Mouse (Mus musculus) intestine, postnatal 0 days (tissue): ENCODE data around the gene Ptpn1. TPM values are rescaled to one million over a fixed set of nuclear protein-coding genes. Genes with fewer than 3 reads are reported as not detected.

Experiments
- ATAC-seq: fragments of 200-750 bp; cut with Nextera tagmentation; 2 replicates; pipeline ENCODE4 v1.8.0; 2017; ENCODE audit warnings: mild to moderate bottlenecking, moderate TSS enrichment, moderate library complexity
- H3K27ac ChIP-seq: fragments of 300-500 bp; sonication (generic); 2 replicates; pipeline ENCODE4 v1.5.1; 2014; ENCODE audit warnings: mild to moderate bottlenecking, low read depth, low read length, moderate library complexity
- H3K27me3 ChIP-seq: fragments of 300-500 bp; sonication (generic); replicated peaks from 2 replicates; pipeline ENCODE4 v1.6.1; 2014; ENCODE audit warnings: low read length, mixed read lengths; ENCODE audit not compliant: control insufficient read depth, insufficient read depth
- H3K36me3 ChIP-seq: fragments of 300-500 bp; sonication (generic); 2 replicates; pipeline ENCODE4 v1.6.1; 2014; ENCODE audit warnings: mild to moderate bottlenecking, moderate library complexity; ENCODE audit not compliant: control insufficient read depth, insufficient read depth
- H3K4me1 ChIP-seq: fragments of 300-500 bp; sonication (generic); replicated peaks from 2 replicates; pipeline ENCODE4 v1.6.1; 2014; ENCODE audit warnings: antibody characterized with exemption, low read length, mixed read lengths; ENCODE audit not compliant: control insufficient read depth, insufficient read depth
- H3K4me2 ChIP-seq: fragments of 300-500 bp; sonication (generic); replicated peaks from 2 replicates; pipeline ENCODE4 v1.6.1; 2014; ENCODE audit warnings: low read depth, mild to moderate bottlenecking, moderate library complexity
- H3K4me3 ChIP-seq: fragments of 300-500 bp; sonication (generic); 2 replicates; pipeline ENCODE4 v1.5.1; 2014; ENCODE audit warnings: low read depth, low read length
- H3K9ac ChIP-seq: fragments of 300-500 bp; sonication (generic); 2 replicates; pipeline ENCODE4 v1.6.1; 2014; ENCODE audit warnings: mild to moderate bottlenecking, low read depth, low read length
- H3K9me3 ChIP-seq: fragments of 300-500 bp; sonication (generic); 2 replicates; pipeline ENCODE4 v1.6.1; 2016; ENCODE audit warnings: mixed run types; ENCODE audit not compliant: control insufficient read depth
- CTCF ChIP-seq: sonication (generic); IDR thresholded peaks from 2 replicates; pipeline ENCODE4 v1.5.1; 2016; ENCODE audit warnings: low read depth, mild to moderate bottlenecking, control low read depth, antibody characterized with exemption, moderate library complexity
- WGBS: fragments of 180-500 bp; shearing (Covaris S2); extraction: QIAGEN DNeasy Blood & Tissue Kit; methylation state at CpG from one replicate; pipeline ENCODE4 v1.1.7; 2014; 5-methylcytosine and 5-hydroxymethylcytosine counted together
- polyA plus RNA-seq: library from polyadenylated mRNA; unstranded; fragments of >200 nt; fragmentation: Nextera tagmentation; extraction: Ambion mirVana; gene quantifications from 2 replicates; pipeline ENCODE4 v1.2.1, GENCODE M21; 2015

Gene Ptpn1
- polyA plus RNA-seq, 1 experiment from 2014 or later = 30.5 TPM

- H3K27ac ChIP-seq = no peak overlapping the region
- no peaks in the 10 kb centered on the region for H3K27me3 ChIP-seq
- ATAC-seq = no peak
- 58% methylated on average over 4 of the region's 4 CpGs for WGBS
- H3K9ac ChIP-seq = no peak overlapping the region
- TF ChIP-seq CTCF = no peak
- H3K4me2 ChIP-seq = no peak overlapping the region
- H3K4me3 ChIP-seq = no peak overlapping the region
- H3K4me1 ChIP-seq = peaks cover 14% of the 10 kb centered on the region
- no peaks in the 10 kb centered on the region for H3K9me3 ChIP-seq
- no peaks in the 10 kb centered on the region for H3K36me3 ChIP-seq
Measured at GRCm38 (mm10) chr2:168002188-168002587, 70.3 kb downstream of the Ptpn1 start.

GRCm38 (mm10) chr2:168002884-168003283 is 71.0 kb downstream of the Ptpn1 start:
- TF ChIP-seq CTCF = no peak
- Histone ChIP-seq H3K9ac (no peak overlapping the region; the same call in 1 of the 2 replicates), H3K4me3 (no peak overlapping the region), H3K27me3 (no peaks in the 10 kb centered on the region), H3K36me3 (no peaks in the 10 kb centered on the region), H3K27ac (no peak overlapping the region), H3K9me3 (no peaks in the 10 kb centered on the region), H3K4me1 (peaks cover 14% of the 10 kb centered on the region), H3K4me2 (no peak overlapping the region)
- 73% methylated on average over 2 of the region's 2 CpGs for whole genome bisulfite sequencing
- ATAC-seq = no peak

GRCm38 (mm10) chr2:168003431-168003830 is 71.6 kb downstream of the Ptpn1 start:
- no peak for TF ChIP-seq CTCF
- peaks cover 14% of the 10 kb centered on the region for H3K4me1 ChIP-seq
- no peak for ATAC-seq
- H3K27me3 ChIP-seq = no peaks in the 10 kb centered on the region
- no peak overlapping the region; the same call in 1 of the 2 replicates for H3K9ac ChIP-seq
- no peaks in the 10 kb centered on the region for H3K36me3 ChIP-seq
- no peaks in the 10 kb centered on the region for H3K9me3 ChIP-seq
- H3K27ac ChIP-seq = no peak overlapping the region
- H3K4me2 ChIP-seq = no peak overlapping the region
- H3K4me3 ChIP-seq = no peak overlapping the region
- 42% methylated on average over 12 of the region's 12 CpGs for WGBS

- no peak for ATAC-seq
- Histone ChIP-seq H3K36me3 (no peaks in the 10 kb centered on the region), H3K9ac (no peak overlapping the region), H3K9me3 (no peaks in the 10 kb centered on the region), H3K27me3 (no peaks in the 10 kb centered on the region), H3K4me1 (peaks cover 14% of the 10 kb centered on the region), H3K4me3 (no peak overlapping the region), H3K4me2 (no peak overlapping the region), H3K27ac (no peak overlapping the region)
- 55% methylated on average over 2 of the region's 2 CpGs for WGBS
- peak; percentile 61 for TF ChIP-seq CTCF
Measured at GRCm38 (mm10) chr2:168004369-168004768, 72.5 kb downstream of the Ptpn1 start.

- H3K27ac ChIP-seq = no peak overlapping the region
Measured at GRCm38 (mm10) chr2:168005005-168005404, 73.1 kb downstream of the Ptpn1 start.

GRCm38 (mm10) chr2:168005616-168006015 is 73.8 kb downstream of the Ptpn1 start:
- H3K36me3 ChIP-seq = no peaks in the 10 kb centered on the region
- ATAC-seq = peak; percentile 55
- H3K4me3 ChIP-seq = no peak overlapping the region
- H3K27me3 ChIP-seq = no peaks in the 10 kb centered on the region
- H3K9me3 ChIP-seq = no peaks in the 10 kb centered on the region
- TF ChIP-seq CTCF = no peak
- peak overlapping the region; percentile 62 for H3K27ac ChIP-seq
- peaks cover 14% of the 10 kb centered on the region for H3K4me1 ChIP-seq
- WGBS = 29% methylated on average over 3 of the region's 3 CpGs
- no peak overlapping the region for H3K9ac ChIP-seq
- H3K4me2 ChIP-seq = no peak overlapping the region

More at GRCm38 (mm10) chr2:168005005-168005404, 73.1 kb downstream of the Ptpn1 start:
- Histone ChIP-seq H3K9me3 (no peaks in the 10 kb centered on the region), H3K9ac (no peak overlapping the region), H3K4me3 (no peak overlapping the region), H3K4me1 (peaks cover 14% of the 10 kb centered on the region), H3K4me2 (no peak overlapping the region), H3K36me3 (no peaks in the 10 kb centered on the region), H3K27me3 (no peaks in the 10 kb centered on the region)
- ATAC-seq = peak; percentile 40
- no peak for TF ChIP-seq CTCF
- 40% methylated on average over 3 of the region's 3 CpGs for WGBS

GRCm38 (mm10) chr2:168006489-168006888 is 74.6 kb downstream of the Ptpn1 start:
- H3K4me3 ChIP-seq = no peak overlapping the region
- 40% methylated on average over 6 of the region's 6 CpGs for WGBS
- H3K36me3 ChIP-seq = no peaks in the 10 kb centered on the region
- H3K4me2 ChIP-seq = no peak overlapping the region
- peaks cover 14% of the 10 kb centered on the region for H3K4me1 ChIP-seq
- peak overlapping the region; percentile 62 for H3K27ac ChIP-seq
- H3K9me3 ChIP-seq = no peaks in the 10 kb centered on the region
- no peak overlapping the region for H3K9ac ChIP-seq
- ATAC-seq = peak; percentile 30; the same call in 1 of the 2 replicates
- no peaks in the 10 kb centered on the region for H3K27me3 ChIP-seq
- TF ChIP-seq CTCF = no peak
